Mouse (Mus musculus) MN1 (cell line): ENCODE results near the gene Grk1.

Experiments used
- DNase-seq: peaks from one replicate; pipeline ENCODE4 v3.0.0-alpha.2; 2016; ENCODE audit warnings: low spot score

Grk1 gene

GRCm38 (mm10) chr8:13404666-13405131 lies at the start of gene Grk1:
Gene Grk1 (plus strand): TSS chr8:13405081.
- no peak for DNase-seq

- DNase-seq = no peak
Observed at GRCm38 (mm10) chr8:13356221-13356620, 48.7 kb upstream of the Grk1 start.

DNA sequence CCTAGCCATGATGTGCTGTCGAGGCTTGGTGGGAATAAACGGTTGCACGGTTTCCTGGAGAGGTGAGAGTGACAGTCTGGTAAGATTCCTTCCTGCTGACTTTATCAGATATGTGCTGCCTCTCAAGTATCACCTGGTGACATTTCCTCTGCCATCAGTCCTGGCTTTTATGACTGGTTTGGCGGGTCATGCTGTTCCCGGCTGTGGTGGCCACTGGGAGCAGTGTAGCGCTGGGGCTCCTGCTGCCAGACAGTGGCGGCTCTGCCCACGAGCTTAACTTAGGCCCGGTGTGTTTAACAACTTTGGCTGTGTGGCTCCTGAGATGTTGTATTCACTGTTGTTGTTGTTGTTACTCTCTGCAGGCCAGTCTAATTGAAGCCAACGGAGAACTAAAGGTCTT lies 48.2 kb upstream of the Grk1 start:
- DNase-seq = no peak

GRCm38 (mm10) chr8:13360213-13360612 lies 44.7 kb upstream of the Grk1 start:
- no peak for DNase-seq

- no peak for DNase-seq
Observed at GRCm38 (mm10) chr8:13361865-13362264, 43.0 kb upstream of the Grk1 start.

DNA sequence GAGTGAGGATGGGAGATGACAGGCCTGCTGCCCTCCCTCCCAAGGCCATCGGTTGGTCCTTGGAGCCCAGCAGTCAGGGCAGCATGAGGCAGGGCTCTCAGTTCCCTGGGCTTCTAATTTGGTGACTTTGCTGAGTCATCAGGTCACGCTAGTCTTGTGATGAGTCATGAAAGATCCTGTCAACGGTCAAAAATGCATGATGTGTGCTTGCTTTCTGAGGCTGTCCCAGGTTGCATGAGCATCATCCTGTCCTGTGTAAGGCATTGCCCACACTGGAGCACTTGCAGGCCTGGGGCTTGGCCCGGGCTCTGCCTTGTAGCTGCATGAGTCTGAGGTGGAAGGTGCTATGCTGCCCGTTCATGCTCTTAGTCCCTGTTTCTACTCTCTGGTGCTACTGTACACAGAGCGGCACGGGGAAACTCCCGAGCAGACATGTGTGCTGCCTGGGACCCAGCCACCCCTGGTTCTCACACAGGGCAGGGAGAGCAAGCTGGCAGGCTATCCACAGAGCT lies 31.7 kb upstream of the Grk1 start:
- DNase-seq = peak; percentile 80

GRCm38 (mm10) chr8:13381630-13382029 lies 23.3 kb upstream of the Grk1 start:
- DNase-seq = no peak

- no peak for DNase-seq
Observed at GRCm38 (mm10) chr8:13382536-13382935, 22.3 kb upstream of the Grk1 start.

GRCm38 (mm10) chr8:13382999-13383398 lies 21.9 kb upstream of the Grk1 start:
- DNase-seq = no peak

- DNase-seq = no peak
Observed at GRCm38 (mm10) chr8:13386366-13386765, 18.5 kb upstream of the Grk1 start.

DNA sequence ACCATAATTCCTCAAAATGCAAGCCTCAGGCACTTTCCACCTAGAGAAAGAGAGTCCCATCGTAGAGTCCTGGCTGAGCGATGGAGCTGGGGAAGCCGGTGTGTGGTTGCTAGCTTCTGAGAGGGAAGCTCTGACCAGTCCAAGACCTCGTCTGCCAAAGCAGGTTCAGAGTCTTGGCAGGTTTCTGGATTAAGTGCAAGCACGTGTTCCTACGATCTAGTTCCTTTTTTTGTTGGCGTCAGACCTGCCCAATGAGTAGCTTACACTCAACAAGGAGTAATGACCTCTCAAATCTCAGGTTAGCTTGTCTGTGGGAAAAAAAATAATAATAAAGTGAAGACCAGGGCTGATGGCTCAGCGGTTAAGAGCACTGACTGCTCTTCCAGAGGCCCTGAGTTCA lies 17.2 kb upstream of the Grk1 start:
- no peak for DNase-seq

- DNase-seq = no peak
Observed at GRCm38 (mm10) chr8:13388744-13389143, 16.1 kb upstream of the Grk1 start.

GRCm38 (mm10) chr8:13393869-13394268 lies 11.0 kb upstream of the Grk1 start:
- no peak for DNase-seq

DNA sequence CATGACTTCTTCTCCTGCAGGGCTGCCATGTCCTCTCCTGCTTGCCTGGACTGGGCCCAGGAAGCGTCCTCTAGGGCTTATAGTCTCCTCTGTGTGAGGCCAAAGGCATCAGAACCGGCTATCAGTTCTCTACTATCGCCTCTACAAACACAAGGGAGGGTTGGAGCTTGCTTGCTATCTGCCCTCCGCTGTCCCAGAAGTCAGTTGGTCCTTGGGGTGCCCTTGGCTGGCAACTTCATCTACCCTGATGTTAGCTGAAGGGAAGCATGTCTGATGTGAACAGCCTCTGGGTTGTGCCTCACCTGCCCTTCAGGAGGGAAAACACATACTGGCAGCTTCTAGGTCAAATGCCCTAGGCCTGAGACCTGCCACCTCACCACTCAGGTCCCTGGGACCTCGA lies 8.2 kb upstream of the Grk1 start, which contains the start of gene Atp4b:
Atp4b (minus strand) TSS at position 101 of the 400 bp plus-strand sequence.
- no peak for DNase-seq

DNA sequence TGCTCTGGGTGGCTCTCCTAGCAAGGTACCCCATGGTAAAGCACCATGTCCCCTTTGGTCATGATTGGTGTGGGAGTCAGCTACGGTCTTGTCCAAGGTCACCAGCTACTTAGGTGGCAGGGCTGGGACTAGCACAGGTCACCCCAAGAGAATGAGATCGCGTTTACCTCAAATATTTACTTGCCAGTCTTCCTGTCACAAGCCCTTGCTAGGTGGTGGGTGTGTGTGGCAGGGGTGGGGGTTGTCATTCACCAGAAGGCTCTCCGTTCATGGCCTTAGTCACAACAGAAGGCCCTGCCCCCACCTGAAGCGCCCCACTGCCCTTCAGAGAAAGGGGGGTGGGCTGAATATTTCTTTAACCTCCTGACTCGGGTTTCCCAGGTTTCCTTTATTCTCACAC lies 1.4 kb upstream of the Grk1 start:
- no peak for DNase-seq

DNA sequence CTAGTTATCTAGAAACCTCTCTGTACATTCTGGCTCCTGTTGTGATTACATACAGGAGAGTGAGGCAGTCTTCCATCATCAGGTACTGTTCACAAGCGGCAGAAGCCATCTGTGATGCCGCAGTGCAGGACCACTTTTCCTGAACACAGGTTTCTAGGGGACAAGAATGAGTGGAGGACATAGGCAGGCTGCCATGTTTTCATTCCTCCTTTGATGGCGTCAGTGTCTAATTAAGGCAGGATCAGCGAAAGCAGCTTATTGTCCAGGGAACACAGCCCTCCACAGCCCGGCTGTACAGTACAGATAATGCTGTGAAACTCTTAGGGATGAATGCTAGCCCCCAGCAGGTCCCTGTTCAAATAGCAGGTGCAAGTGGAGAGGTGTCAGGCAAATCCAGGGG lies 1.1 kb downstream of the Grk1 start:
- no peak for DNase-seq

GRCm38 (mm10) chr8:13411597-13411996 lies 6.7 kb downstream of the Grk1 start:
- DNase-seq = peak; percentile 85

- DNase-seq = peak; percentile 85
Observed at GRCm38 (mm10) chr8:13412891-13413558, 8.1 kb downstream of the Grk1 start.

GRCm38 (mm10) chr8:13413823-13414390 lies 9.0 kb downstream of the Grk1 start:
- DNase-seq = no peak

DNA sequence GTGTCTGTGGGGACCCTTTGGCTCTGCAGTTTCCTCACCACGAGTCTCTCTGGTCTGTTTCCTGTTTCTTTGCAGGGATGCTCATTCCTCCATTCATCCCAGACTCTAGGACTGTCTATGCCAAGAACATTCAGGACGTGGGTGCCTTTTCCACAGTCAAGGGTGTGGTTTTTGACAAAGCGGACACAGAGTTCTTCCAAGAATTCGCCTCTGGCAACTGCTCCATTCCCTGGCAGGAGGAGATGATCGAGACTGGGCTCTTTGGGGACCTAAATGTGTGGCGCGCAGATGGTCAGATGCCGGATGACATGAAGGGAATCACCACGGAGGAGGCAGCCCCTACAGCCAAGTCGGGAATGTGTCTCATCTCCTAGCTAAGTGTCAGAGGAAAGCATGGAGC lies 11.0 kb downstream of the Grk1 start:
- DNase-seq = no peak

GRCm38 (mm10) chr8:13419111-13419639 lies 14.3 kb downstream of the Grk1 start:
- DNase-seq = no peak

DNA sequence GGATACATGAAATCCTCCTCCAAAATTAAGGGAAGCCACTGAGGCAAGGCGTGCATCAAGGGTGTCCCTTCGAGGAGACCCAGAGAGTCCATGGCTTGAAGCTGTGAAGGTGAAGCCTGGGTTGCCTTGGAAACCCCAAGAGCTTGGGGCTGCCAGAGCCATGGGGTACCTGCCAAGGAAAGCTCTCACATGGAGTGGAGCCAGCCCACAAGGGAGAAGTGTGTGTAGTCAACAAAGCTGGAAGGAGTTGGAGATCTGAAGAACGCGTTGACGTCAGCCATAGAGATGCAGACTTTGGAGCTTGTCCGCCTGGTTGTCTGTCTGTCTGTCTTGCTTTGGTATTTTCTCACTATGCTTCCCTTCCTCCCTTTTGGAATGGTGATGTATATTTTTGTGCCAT lies 16.1 kb downstream of the Grk1 start:
- no peak for DNase-seq

DNA sequence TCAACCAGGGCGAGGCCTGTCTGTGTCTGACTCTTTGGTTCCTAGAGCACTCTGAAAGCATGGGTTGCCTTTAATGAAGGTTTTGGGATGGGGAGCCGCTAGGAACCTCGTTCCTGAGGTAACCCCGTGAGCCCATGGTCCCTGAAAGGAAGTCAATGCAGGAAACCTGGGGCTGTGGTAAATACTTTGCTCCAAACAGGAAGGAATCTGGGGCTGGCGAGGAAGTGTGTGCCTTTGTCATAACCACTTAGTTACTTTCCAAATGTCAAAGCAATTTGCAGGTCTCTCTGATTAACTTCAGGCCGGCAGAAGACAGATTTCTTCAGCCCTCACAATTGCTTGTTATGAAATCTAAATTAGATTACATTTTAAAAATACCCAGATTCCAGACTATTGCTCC lies 22.5 kb downstream of the Grk1 start:
- peak; percentile 81 for DNase-seq
